Mouse (Mus musculus) C2C12 (cell line): ENCODE results near the gene Wdr59.

Experiments used
- CEBPB ChIP-seq: IDR thresholded peaks from one replicate; pipeline ENCODE4 v1.6.1; 2011; ENCODE audit warnings: low read depth, mild to moderate bottlenecking, control low read depth, moderate library complexity
- CTCF ChIP-seq: IDR thresholded peaks from one replicate; pipeline ENCODE4 v1.5.1; 2011; ENCODE audit not compliant: control insufficient read depth, insufficient read depth, insufficient read length
- FOSL1 ChIP-seq: IDR thresholded peaks from one replicate; pipeline ENCODE4 v1.8.0; 2011; ENCODE audit warnings: mild to moderate bottlenecking, low read length; ENCODE audit not compliant: poor library complexity, insufficient read depth, severe bottlenecking
- MAX ChIP-seq: IDR thresholded peaks from one replicate; pipeline ENCODE4 v1.6.1; 2011; ENCODE audit warnings: mild to moderate bottlenecking, control low read depth
- MYOD1 ChIP-seq: IDR thresholded peaks from one replicate; pipeline ENCODE4 v1.6.1; 2011; ENCODE audit warnings: low read depth; ENCODE audit not compliant: control insufficient read depth, insufficient read length
- MYOG ChIP-seq: IDR thresholded peaks from one replicate; pipeline ENCODE4 v1.6.1; 2011; ENCODE audit not compliant: control insufficient read depth, insufficient read length; ENCODE audit errors: extremely low read depth
- USF1 ChIP-seq: IDR thresholded peaks from one replicate; pipeline ENCODE4 v1.6.1; 2011; ENCODE audit warnings: low read depth, mild to moderate bottlenecking, control low read depth, moderate library complexity

GRCm38 (mm10) chr8:111536978-111537764, 15.3 kb upstream of the Wdr59 start:
- TF ChIP-seq CTCF = no peak
- no peak for TF ChIP-seq USF1
- TF ChIP-seq MYOD1 = no peak
- TF ChIP-seq MYOG = no peak
- TF ChIP-seq CEBPB = no peak
- no peak for TF ChIP-seq MAX
- no peak for TF ChIP-seq FOSL1
